Mouse (Mus musculus): ENCODE data around the gene Ctsl.

Gene Ctsl

GRCm38 (mm10) chr13:64311266-64311665, 59.4 kb downstream of the Ctsl start:
- DNase-seq, result no peak

- DNase-seq, result no peak
Measured at GRCm38 (mm10) chr13:64310585-64310984, 60.1 kb downstream of the Ctsl start.

- DNase-seq, result no peak
Measured at GRCm38 (mm10) chr13:64309842-64310241, 60.8 kb downstream of the Ctsl start.
